Mouse (Mus musculus): ENCODE measurements around the gene Kcnq1. TPM values are rescaled to one million over a fixed set of nuclear protein-coding genes. Genes with fewer than 3 reads are reported as not detected.

Gene Kcnq1
- polyA plus RNA-seq (2021; fragmentation: Nextera tagmentation), result 0.49 and 0.90 TPM in 2 replicates
- long read RNA-seq, experiment 1, partial matches to known transcripts, result 0 of 1 reads
- long read RNA-seq, experiment 1, other reads (novel, unspliced or antisense), result 0 of 1 reads
- long read RNA-seq, experiment 2, partial matches to known transcripts, result 0 of 1 reads
- long read RNA-seq, experiment 2, other reads (novel, unspliced or antisense), result 1 of 1 reads

DNA sequence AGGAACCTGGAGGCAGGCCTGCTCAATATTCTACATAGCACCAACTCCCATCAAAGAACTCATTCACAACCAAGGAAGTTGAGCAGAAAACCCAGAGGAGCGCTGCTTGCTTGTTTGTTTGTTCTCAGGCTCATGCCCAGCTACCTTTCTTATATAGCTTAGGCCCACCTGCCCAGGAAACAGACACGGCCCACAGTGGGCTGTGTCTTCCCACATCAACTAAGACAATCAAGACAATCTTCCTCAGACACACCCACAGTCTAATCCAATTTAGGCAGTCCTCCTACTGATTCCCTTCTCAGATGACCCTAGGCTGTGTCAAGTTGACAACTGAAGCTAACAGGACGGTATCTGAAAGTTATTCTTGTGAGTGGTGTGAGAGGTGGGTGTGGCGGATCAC, at the start of gene Kcnq1:
TSS of gene Kcnq1 (plus strand) at position 301 of the 400 bp plus-strand sequence.

GRCm38 (mm10) chr7:143068882-143069591, 37.1 kb upstream of the Kcnq1 start, which contains the start of gene Tssc4:
Tssc4 (plus strand) TSS chr7:143069249.

GRCm38 (mm10) chr7:143094592-143095553, 11.3 kb upstream of the Kcnq1 start, which contains the start of gene Trpm5:
Trpm5 (minus strand) TSS chr7:143094642.

DNA sequence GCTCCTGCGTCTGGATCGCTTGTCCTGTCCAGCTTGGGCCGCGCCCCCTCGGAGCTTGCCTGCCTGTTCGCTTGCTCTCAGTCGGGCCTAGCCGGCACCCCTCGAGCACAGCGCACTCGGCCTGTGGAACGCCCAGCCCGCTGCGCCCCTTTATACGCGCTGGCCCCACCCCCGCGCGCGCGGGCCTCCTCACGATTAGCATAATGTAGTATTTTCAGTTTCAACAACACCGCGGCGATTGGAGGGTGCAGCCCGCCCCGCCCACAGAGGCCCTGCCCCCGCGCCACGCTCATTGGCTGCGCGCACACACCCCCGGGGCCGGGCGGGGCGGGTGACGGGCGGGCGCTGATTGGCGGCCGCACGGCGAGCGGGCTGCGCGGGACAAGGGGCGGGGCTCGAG, 354.7 kb downstream of the Kcnq1 start, which contains the start of gene Cdkn1c:
TSS of gene Cdkn1c (minus strand) at position 177 of the 400 bp plus-strand sequence.

DNA sequence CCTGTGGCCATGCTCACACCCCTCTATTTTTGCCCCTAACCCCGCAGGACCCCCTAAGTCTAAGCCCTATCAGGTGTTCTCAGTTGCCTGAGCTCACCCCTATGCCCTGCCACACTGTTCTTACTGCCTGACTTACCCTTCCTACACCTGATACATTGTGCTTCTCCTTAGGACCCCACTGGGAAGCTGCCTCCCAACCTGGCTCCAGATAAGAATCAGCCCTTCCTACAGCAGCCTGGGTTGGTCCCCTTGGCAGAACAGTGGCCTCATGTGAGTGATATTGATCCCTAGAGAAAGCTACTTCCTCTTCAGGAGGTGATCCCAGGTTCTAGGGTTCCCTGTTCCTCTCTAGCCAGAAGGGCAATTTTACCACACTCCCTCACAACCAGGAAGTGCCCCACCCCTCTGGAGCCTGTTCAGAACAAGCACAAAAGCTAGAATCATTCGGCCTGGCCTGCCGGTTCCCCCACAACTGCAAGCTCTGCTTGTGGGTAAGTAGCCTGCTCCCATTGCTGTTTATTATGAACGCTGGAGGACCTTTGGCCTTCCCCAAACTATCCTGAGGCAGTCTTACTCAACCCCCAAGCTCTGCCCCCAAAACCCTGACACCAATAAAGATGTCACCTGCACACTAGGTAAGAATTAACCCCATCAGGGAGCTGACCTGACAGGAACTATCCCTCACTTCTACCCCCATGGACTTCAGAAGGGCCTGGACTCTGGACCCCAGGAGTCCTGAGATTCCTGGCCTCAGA, 367.4 kb downstream of the Kcnq1 start, which contains the start of gene Slc22a18:
TSS of gene Slc22a18 (plus strand) at position 390 of the 755 bp plus-strand sequence.

Other genes starting within 250 kb of the Kcnq1 start
- 0.92 and 1.5 TPM in 2 replicates for gene Th, start 175.2 kb upstream of the Kcnq1 start, polyA plus RNA-seq (2021; fragmentation: Nextera tagmentation)
- 0.24 and 0.64 TPM in 2 replicates for gene Ascl2, start 137.1 kb upstream of the Kcnq1 start, polyA plus RNA-seq (2021; fragmentation: Nextera tagmentation)
- 0.18 and 0.62 TPM in 2 replicates for gene Tspan32, start 101.3 kb upstream of the Kcnq1 start, polyA plus RNA-seq (2021; fragmentation: Nextera tagmentation)
- gene Cd81, start 53.6 kb upstream of the Kcnq1 start, polyA plus RNA-seq (2021; fragmentation: Nextera tagmentation), result 1,604 and 1,768 TPM in 2 replicates
- 51.4 and 51.5 TPM in 2 replicates for gene Tssc4, start 37.1 kb upstream of the Kcnq1 start, polyA plus RNA-seq (2021; fragmentation: Nextera tagmentation)
- 0.18 and 0.41 TPM in 2 replicates for gene Trpm5, start 11.7 kb upstream of the Kcnq1 start, polyA plus RNA-seq (2021; fragmentation: Nextera tagmentation)